13 mouse cellular contexts compared by ENCODE assay signal in genomic region chr11:57916016-57916415, GRCm38 (mm10).
DNase-seq lines count a peak whose midpoint lies in the region; ATAC-seq and TF ChIP-seq lines count a peak whose summit lies in the region.
"Had no signal": no experiment of that assay in that cellular context is flagged by ENCODE, and none has a peak within 500 bp of the region (broad histone marks: within the 10 kb centered on the region; RNA-seq: fewer than 3 reads in every experiment).

No protein-coding gene starts in this region.

- no peak for ATAC-seq in heart, embryonic 13.5 days (ENCODE audit: extremely low read depth, insufficient number of reproducible peaks, low FRiP score, low TSS enrichment)
- ATAC-seq in liver, embryonic 11.5 days (replicated peaks; ENCODE audit: low FRiP score): 0 out of 2 replicates have a peak, but pooled peaks have one; percentile 15
- ATAC-seq in forebrain, postnatal 0 days: no peak
- ATAC-seq: forebrain, embryonic 16.5 days; intestine, embryonic 15.5 days had no signal

- TF ChIP-seq CTCF in forebrain, postnatal 0 days (IDR thresholded peaks at IDR 0.05; ENCODE audit: low read depth): no peak

- WGBS in heart, embryonic 13.5 days: 11% methylated on average over 6 of the region's 6 CpGs
- WGBS in liver, embryonic 11.5 days: 48% methylated on average over 6 of the region's 6 CpGs
- 49% methylated on average over 6 of the region's 6 CpGs for WGBS in forebrain, postnatal 0 days

- no peak overlapping the region for H3K9ac ChIP-seq in heart, embryonic 13.5 days
- no peak overlapping the region for H3K9ac ChIP-seq in liver, embryonic 11.5 days (ENCODE audit: low read depth, low read length)
- H3K9ac ChIP-seq in forebrain, postnatal 0 days: no peak overlapping the region
- H3K9ac ChIP-seq: intestine, embryonic 15.5 days; limb, embryonic 15.5 days had no signal

- H3K9me3 ChIP-seq in heart, embryonic 13.5 days: no peaks in the 10 kb centered on the region
- H3K9me3 ChIP-seq in liver, embryonic 11.5 days (ENCODE audit: control insufficient read depth, low read length): no peaks in the 10 kb centered on the region
- H3K9me3 ChIP-seq in forebrain, postnatal 0 days (ENCODE audit: low read length): no peaks in the 10 kb centered on the region
- H3K9me3 ChIP-seq: intestine, embryonic 15.5 days; limb, embryonic 15.5 days had no signal

- H3K27ac ChIP-seq in heart, embryonic 13.5 days (replicated peaks): peak overlapping the region; percentile 79
- no peak overlapping the region for H3K27ac ChIP-seq in liver, embryonic 11.5 days (ENCODE audit: low read depth, low read length)
- no peak overlapping the region for H3K27ac ChIP-seq in forebrain, postnatal 0 days (ENCODE audit: low read depth, low read length)
- H3K27ac ChIP-seq: intestine, embryonic 15.5 days; limb, embryonic 15.5 days had no signal

- no peaks in the 10 kb centered on the region for H3K36me3 ChIP-seq in heart, embryonic 13.5 days
- no peaks in the 10 kb centered on the region for H3K36me3 ChIP-seq in liver, embryonic 11.5 days (ENCODE audit: control insufficient read depth, insufficient read depth, low read length)
- no peaks in the 10 kb centered on the region for H3K36me3 ChIP-seq in forebrain, postnatal 0 days (ENCODE audit: insufficient read depth)
- H3K36me3 ChIP-seq: intestine, embryonic 15.5 days; limb, embryonic 15.5 days had no signal

- 0 out of 2 replicates have a peak, but pooled peaks cover 8% of the 10 kb centered on the region for H3K27me3 ChIP-seq in heart, embryonic 13.5 days (replicated peaks)
- no peaks in the 10 kb centered on the region for H3K27me3 ChIP-seq in liver, embryonic 11.5 days (replicated peaks; ENCODE audit: control insufficient read depth, insufficient read depth, low read length)
- H3K27me3 ChIP-seq in forebrain, postnatal 0 days (ENCODE audit: insufficient read depth, low read length): no peaks in the 10 kb centered on the region
- H3K27me3 ChIP-seq: intestine, embryonic 15.5 days; limb, embryonic 15.5 days had no signal

- H3K4me1 ChIP-seq in heart, embryonic 13.5 days: peaks cover 54% of the 10 kb centered on the region
- peaks cover 5% of the 10 kb centered on the region for H3K4me1 ChIP-seq in liver, embryonic 11.5 days (replicated peaks; ENCODE audit: control insufficient read depth, insufficient read depth, low read length)
- H3K4me1 ChIP-seq in forebrain, postnatal 0 days (ENCODE audit: insufficient read depth): no peaks in the 10 kb centered on the region

- DNase-seq in heart, adult 8-10 months (ENCODE audit: low spot score): no peak
- peak; percentile 51 for DNase-seq in urinary bladder, postnatal 14 days (ENCODE audit: low spot score)
- no peak for DNase-seq in urinary bladder, postnatal 4 days (ENCODE audit: low spot score in 2 of 2)
- no peak for DNase-seq in liver, embryonic 11.5 days (ENCODE audit: low spot score)
- DNase-seq in yolk sac, embryonic 10.5 days (ENCODE audit: low spot score): peak; percentile 85
- no peak for DNase-seq in thymus, adult 18-20 months
- no peak for DNase-seq in forebrain, postnatal 0 days
- DNase-seq: layer of hippocampus, adult 9-11 months; thymus, postnatal 36 days had no signal

- no peak overlapping the region; the same call in 1 of the 2 replicates for H3K4me2 ChIP-seq in heart, embryonic 13.5 days
- H3K4me2 ChIP-seq in liver, embryonic 11.5 days: no peak overlapping the region
- H3K4me2 ChIP-seq in forebrain, postnatal 0 days (ENCODE audit: low read depth): no peak overlapping the region
- H3K4me2 ChIP-seq: intestine, embryonic 15.5 days; limb, embryonic 15.5 days had no signal

- no peak overlapping the region for H3K4me3 ChIP-seq in heart, embryonic 13.5 days
- no peak overlapping the region for H3K4me3 ChIP-seq in liver, embryonic 11.5 days (ENCODE audit: low read depth, low read length)
- no peak overlapping the region for H3K4me3 ChIP-seq in forebrain, postnatal 0 days (ENCODE audit: low read depth, low read length)
- H3K4me3 ChIP-seq: intestine, embryonic 15.5 days; limb, embryonic 15.5 days had no signal

Comparison
In these comparisons a context has a peak if more than half of its experiments do, and no peak if none do; other contexts are left out.
1. DNase-seq: peak in urinary bladder, postnatal 14 days (single experiment) and yolk sac, embryonic 10.5 days (single experiment); none in heart, adult 8-10 months (single experiment), urinary bladder, postnatal 4 days (0 of 2), liver, embryonic 11.5 days (single experiment), thymus, adult 18-20 months (0 of 2) and forebrain, postnatal 0 days (single experiment).